Mouse (Mus musculus): Measurements from ENCODE around the gene Polr1d. TPM values are rescaled to one million over a fixed set of nuclear protein-coding genes. Genes with fewer than 3 reads are reported as not detected.

The Polr1d gene
- total RNA-seq, 2 experiments from 2014 or later: 69.4 to 70.4 TPM

DNA sequence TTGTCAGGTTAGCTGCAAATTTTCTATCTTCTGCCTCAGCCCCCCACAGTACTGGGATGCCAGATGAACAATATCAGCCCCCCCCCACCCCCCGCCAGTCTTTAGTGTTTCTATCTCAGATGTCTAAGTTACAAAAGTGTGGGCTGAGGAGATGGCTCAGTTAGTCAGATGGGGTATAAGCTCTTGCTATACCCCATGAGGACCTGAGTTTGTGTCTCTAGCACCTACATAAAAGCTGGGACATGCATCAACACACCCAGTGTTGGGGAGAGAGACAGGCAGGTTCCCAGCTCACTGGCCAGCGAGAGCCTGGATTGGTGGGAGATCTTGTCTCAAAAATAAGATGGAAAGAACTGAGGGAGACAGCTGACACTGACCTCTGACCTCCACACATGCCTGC lies 52.6 kb downstream of the Polr1d start:
- DNase-seq: no peak
- intact Hi-C loops (cut with DNase I): no loop called here

DNA sequence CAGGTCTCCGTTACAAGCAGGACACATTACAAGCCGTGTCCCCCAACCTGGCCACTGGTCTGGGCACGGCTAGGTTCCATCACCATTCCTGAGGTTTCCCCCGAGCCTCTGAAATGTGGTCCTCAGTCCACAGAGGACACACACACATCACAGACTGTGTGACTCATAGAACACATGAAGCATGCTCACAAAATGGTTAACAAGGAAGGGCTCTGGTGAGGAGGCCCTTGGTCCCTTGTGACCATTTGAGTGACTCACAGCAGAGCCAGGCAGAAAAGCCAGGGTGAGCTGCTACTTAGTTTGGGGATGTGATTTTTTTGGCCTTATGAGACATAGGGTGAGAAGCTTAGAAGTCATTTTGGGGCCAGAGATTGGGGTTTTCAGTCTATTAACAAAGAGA lies 55.1 kb downstream of the Polr1d start:
- intact Hi-C loops (cut with DNase I): no loop called here
- no peak for DNase-seq

DNA sequence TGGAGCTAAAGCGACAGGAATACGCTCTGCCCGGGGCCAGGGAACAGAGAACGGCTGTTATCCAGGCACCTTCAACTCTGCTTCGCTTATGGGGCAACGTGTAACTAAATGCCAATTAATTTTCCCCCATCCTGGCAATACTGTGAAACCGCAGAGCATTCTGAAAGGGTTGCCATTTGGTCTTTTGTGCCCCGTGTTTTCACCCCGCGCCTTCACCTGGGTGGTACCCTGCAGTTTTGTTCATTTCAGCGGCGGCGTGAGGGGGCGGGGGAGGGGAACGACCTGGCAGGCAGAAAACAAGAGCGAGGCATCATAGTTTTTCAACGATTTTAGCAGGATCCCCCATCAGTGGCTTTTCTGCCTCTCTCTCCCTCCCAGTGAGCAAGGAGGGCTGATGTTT lies 56.8 kb downstream of the Polr1d start:
- intact Hi-C loops (cut with DNase I): no loop called here
- no peak for DNase-seq

DNA sequence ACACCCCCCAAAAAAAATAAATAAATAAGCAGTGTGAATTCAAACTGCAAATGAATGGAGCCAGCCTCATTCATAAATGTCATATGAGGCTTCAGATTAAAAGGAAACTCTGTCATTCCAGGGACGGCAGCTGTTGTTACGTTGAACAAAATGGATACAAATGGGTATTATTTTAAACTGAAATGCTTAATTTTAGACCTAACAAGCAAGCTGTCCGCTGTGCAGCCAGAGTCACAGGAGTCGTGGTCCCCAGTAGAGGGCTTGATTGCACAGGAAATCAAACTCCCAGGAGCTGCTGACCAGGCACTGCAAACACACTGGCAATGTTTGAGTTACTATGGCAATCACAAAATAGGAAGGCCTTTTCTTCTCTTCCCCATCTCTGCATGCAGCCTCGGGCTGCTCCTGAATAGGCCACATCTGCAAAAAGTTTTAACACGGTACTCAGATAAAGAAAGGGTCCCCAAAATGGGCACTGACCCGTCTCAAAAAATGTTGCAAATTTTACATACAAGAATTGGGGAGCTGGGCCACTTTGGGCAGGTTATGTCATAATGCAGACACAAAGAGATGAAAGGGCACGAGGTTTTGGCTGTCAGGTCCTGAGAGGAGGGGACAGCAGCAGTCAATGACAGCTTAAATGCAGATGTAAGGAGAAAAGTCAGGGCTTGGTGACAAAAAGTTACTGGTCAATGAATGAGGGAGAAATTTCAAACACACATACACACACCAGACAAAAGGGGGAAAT lies 57.7 kb downstream of the Polr1d start:
- intact Hi-C loops (cut with DNase I): no loop called here
- DNase-seq: no peak

DNA sequence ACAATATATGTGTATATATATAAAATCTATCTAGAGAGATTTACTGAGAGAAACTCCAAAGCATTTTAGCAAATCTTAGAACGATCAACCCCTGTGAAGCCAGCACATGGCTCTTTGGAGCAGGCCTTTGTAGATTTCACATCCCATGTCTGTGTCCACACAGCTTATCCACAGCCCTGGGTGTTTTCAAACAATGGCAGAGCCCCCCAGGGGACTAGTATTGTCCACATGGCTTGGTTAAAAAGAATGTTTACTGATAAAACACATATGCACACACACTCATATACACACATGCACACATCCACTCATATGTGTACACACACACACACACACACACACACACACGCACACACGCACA lies 58.2 kb downstream of the Polr1d start:
- intact Hi-C loops (cut with DNase I): no loop called here
- DNase-seq: no peak

DNA sequence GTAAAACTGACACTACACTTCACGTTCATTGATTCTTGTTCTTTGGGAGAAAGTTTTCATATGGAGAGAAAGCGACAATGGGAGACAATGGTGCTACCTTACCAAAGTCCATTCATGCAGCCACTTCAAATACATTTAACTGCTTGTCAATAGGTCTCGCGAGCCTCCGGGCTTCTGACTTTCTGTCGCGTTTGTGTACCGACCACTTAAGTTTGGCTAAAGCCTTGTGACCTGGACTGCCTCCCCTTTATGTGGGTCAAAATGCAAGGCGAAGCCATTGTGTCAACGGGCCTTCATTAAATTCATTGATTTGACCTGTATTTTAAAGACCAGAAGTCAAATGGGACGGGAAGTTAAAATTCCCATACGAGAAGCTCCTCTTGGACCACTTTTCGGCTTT lies 59.1 kb downstream of the Polr1d start:
- intact Hi-C loops (cut with DNase I): no loop called here
- no peak for DNase-seq

DNA sequence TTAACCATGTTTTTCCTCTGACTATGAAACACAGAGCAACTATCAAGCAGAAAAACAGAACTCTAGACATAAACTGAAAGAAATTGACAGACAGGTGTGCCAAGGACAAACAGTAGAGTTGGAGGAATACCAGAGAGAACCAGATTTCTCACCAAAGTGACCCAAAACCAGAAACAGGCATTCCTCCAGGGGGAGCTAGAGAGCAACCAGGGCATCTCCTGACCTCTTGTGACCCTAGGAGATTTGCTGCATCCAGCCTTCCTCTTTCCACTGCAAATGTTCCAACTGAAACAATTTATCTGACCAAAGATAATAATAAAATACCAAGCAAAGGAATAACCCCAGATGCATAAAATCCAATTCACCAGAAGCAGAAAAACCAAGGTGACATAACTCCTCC lies 70.5 kb downstream of the Polr1d start:
- DNase-seq: no peak
- intact Hi-C loops (cut with DNase I): no loop called here

DNA sequence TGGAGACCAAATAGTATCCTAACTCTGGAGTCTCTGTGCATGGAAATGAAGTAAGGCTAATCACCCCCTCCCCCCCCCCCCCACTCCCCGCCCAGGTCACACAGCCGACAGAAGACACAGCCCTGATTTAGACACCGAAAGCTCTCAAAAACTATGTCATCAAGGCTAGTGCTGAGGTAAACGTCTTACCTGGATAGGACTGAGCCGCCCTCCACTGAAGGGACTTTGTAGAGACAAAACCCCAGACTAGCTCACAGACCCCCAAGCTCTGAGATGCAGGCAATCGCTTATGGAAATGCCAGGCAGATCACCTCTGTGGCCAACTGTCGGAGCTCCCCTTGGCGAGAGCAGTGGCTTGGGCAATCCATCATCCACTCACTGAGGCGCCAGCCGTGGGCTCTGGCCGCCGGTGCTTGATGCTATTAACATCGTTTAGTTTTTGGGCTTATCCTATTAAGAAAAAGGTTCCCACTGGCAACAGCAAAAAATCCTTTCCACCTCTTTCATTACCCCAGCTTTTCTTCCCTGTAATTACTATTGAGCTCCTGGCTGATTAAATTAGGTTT lies 78.0 kb downstream of the Polr1d start:
- intact Hi-C loops (cut with DNase I): no loop called here

DNA sequence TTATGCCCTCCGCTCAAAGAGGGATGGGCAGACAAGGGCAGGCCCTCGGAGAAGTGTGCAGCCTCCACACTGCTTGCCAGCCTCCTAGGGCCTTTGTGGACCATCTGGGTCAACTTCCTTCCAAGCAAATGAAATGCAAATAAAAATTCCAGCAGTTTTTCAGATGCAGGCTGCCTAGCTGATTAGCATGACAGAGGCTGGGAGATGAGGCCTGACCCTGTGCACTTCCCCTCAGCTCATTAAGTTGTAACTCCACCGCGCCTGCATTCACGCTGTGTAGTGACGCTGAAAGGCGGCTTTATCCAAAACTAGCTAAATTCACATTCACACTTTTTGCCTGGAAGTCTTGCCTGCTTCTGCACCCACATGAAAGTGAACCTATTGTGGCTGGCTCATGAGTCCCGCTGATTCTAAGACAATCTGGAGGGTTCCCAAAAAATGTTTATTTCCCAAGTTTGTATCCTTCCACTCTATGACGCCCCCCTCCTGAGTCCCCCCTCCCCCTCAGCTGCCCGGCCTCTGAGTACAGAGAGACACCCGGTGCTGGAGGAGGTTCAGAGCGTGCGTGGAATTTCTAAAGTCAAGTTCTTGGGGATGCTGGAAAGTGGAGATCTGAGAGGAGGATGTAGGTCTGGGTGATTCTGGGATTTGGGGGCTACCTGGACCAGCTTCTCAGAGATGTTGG lies 78.7 kb downstream of the Polr1d start:
- no peak for DNase-seq
- intact Hi-C loops (cut with DNase I): no loop called here

More for the DNA sequence above, 78.0 kb downstream of the Polr1d start:
- no peak for DNase-seq

DNA sequence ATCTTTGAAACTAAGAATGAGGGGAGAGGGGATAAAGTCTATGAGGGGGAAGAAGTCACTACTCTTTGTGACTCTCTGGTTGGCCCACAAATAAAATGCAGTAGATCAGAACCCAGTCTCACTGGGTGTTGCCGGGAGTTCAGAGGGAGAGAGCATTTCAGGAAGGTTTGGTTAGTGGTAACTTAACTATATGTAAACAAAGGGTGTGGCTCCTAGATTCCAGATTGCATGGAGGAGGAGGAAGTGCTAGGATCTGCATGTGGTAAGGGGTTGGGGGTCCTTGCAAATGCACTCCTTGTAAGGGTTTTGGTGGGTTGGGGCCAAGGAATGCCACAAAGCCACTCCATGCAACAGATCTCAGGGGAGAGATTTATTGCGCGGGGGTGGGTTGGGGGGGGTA lies 79.5 kb downstream of the Polr1d start:
- no peak for DNase-seq
- intact Hi-C loops (cut with DNase I): no loop called here

DNA sequence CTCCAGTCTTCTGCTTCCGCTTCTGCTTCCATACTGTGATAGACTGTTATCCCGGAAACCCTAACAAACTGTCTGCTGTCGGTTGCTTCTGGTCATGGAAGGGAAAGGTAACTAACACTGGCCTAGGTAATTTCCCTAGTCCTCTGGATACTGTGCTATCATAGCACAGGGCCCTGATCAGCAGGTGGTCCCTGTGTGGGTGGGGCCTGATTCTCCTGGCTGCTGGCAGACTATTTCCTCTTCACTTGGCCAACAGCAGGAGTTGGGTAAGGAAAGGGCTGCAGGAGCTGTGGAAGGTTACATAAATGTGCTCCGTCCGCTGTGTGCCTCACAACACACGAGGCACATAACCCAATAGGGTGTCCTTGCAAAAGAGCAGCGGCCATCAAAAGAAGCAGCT lies 80.6 kb downstream of the Polr1d start:
- no peak for DNase-seq
- intact Hi-C loops (cut with DNase I): no loop called here

DNA sequence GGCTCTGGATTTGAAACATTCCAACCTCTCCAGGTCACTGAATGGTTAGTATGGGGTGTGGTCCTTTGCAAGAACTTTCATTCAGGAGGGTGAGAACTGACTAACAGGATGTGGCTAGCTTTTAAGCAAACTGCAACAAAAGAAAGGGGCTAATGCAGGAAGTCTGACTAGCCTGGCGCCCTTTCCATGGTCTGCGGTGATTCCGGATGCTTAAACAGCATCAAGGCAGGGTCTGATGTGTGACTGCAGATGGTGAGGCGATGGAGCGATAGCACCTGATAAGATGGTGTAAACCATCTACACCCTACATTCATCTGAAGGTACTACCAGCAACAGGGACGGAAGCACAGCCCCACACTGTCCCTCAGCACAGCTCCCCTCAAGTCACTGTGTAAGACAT lies 82.5 kb downstream of the Polr1d start:
- intact Hi-C loops (cut with DNase I): no loop called here
- DNase-seq: no peak

DNA sequence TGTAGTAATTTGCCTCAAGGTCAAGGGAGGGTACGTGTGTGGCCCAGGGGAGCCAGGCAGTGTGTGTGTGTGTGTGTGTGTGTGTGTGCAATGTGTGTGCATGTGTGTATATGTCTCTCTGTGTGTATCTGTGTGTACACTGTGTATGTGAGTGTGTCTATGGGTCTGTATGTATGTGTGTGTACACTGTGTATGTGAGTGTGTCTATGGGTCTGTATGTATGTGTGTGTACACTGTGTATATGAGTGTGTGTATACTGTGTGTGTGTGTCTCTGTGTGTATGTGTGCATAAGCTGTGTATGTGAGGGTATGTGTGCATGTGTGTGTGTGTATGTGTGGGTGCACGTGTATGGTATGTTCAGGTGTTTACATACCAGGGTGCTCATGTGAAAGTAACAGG lies 82.9 kb downstream of the Polr1d start:
- intact Hi-C loops (cut with DNase I): no loop called here

More for the DNA sequence above, 82.9 kb downstream of the Polr1d start:
- DNase-seq: no peak

Other genes with a start within 250 kb of the Polr1d start
- 100 to 1,000 TPM; 122 to 126 TPM for gene Rpl21, start 244.2 kb upstream of the Polr1d start, total RNA-seq (2021)
- gene Rasl11a, start 232.0 kb upstream of the Polr1d start, total RNA-seq (2021): 1 to 10 TPM; 4.4 to 5.8 TPM
- gene Gtf3a, start 128.4 kb upstream of the Polr1d start, total RNA-seq (2021): 10 to 100 TPM; 20.4 to 21.5 TPM
- 10 to 100 TPM; 20.8 to 22.0 TPM for gene Mtif3, start 113.2 kb upstream of the Polr1d start, total RNA-seq (2021)
- gene Lnx2, start 464 bp upstream of the Polr1d start, total RNA-seq (2021): 10 to 100 TPM; 15.7 to 16.5 TPM
- not detected for gene Gsx1, start 111.6 kb downstream of the Polr1d start, total RNA-seq (2021)
- gene Pdx1, start 192.9 kb downstream of the Polr1d start, total RNA-seq (2021): not detected
- not detected for gene Cdx2, start 230.2 kb downstream of the Polr1d start, total RNA-seq (2021)
- not detected for gene Urad, start 245.4 kb downstream of the Polr1d start, total RNA-seq (2021)